Mouse (Mus musculus): ENCODE results near the gene Dpm3. TPM values are rescaled to one million over a fixed set of nuclear protein-coding genes. Genes with fewer than 3 reads are reported as not detected.

The Dpm3 gene
- polyA plus RNA-seq, 1 experiment from 2014 or later = 152 TPM

DNA sequence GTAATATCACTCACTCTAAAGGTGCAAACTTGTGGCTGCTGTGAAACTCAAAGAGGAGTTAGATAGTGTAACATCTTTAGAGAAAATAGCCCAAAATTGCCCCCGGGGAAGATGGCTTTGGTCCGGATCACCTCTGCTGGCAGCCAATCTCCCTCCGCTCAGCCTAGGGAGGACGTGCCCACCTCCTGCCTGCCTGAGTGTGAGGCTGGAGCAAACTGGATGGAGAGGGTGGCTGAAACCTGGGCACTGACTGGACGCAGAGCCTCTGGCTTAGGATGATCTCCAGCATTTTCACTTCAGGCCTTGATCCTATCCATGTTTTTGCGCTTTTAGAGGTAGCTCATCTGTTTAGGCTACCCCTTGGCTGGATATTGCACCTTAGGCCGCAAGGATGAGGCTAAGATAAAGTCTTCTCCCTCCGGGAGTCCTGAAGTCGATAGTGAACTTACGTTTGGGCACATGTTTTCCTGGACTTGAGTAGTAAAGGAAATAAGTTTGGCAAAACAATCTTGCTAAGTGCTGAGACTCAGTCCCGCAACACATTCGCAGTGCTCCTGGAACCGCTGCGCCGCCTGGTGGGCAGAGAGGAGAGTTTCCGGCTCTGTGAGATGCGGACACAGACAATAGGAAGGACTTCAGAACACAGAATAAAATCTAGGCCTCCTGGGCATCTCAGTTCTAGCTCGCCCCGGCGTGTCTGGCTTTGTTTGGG lies 22.6 kb downstream of the Dpm3 start:
- peak overlapping the region; percentile 89 for H3K9ac ChIP-seq (ENCODE audit: low read length)
- H3K4me3 ChIP-seq (ENCODE audit: low read depth, low read length) = peak overlapping the region; percentile 67; the same call in 1 of the 2 replicates
- peak overlapping the region; percentile 91 for H3K4me2 ChIP-seq (replicated peaks; ENCODE audit: low read depth)
- H3K27me3 ChIP-seq (ENCODE audit: control insufficient read depth, insufficient read depth, low read length) = no peaks in the 10 kb centered on the region
- H3K4me1 ChIP-seq (replicated peaks; ENCODE audit: control insufficient read depth, insufficient read depth) = peaks cover 11% of the 10 kb centered on the region; the same call in 1 of the 2 replicates
- DNase-seq (ENCODE audit: low spot score) (peak; percentile 88), ATAC-seq (ENCODE audit: low FRiP score, low TSS enrichment) (no peak)
- WGBS = 13% methylated on average over 20 of the region's 20 CpGs
- no peaks in the 10 kb centered on the region for H3K9me3 ChIP-seq (ENCODE audit: control insufficient read depth, low read length)
- peak overlapping the region; percentile 96 for H3K27ac ChIP-seq (replicated peaks)
- H3K36me3 ChIP-seq (ENCODE audit: control insufficient read depth, insufficient read depth, low read length) = no peaks in the 10 kb centered on the region
- no peak for TF ChIP-seq EP300 (optimal IDR thresholded peaks at IDR 0.05)
- TF ChIP-seq CTCF (IDR thresholded peaks at IDR 0.05; ENCODE audit: low read depth) = peak; percentile 96

GRCm38 (mm10) chr3:89282291-89282643 lies 23.1 kb downstream of the Dpm3 start:
- Histone ChIP-seq H3K27me3 (ENCODE audit: control insufficient read depth, insufficient read depth, low read length) (no peaks in the 10 kb centered on the region), H3K4me3 (ENCODE audit: low read depth, low read length) (no peak overlapping the region), H3K4me1 (replicated peaks; ENCODE audit: control insufficient read depth, insufficient read depth) (peaks cover 7% of the 10 kb centered on the region; the same call in 1 of the 2 replicates), H3K4me2 (replicated peaks; ENCODE audit: low read depth) (no peak overlapping the region), H3K36me3 (ENCODE audit: control insufficient read depth, insufficient read depth, low read length) (no peaks in the 10 kb centered on the region), H3K9me3 (ENCODE audit: control insufficient read depth, low read length) (no peaks in the 10 kb centered on the region), H3K27ac (replicated peaks) (no peak overlapping the region), H3K9ac (ENCODE audit: low read length) (no peak overlapping the region)
- ATAC-seq (ENCODE audit: low FRiP score, low TSS enrichment) = no peak
- 29% methylated on average over 4 of the region's 4 CpGs for WGBS
- TF ChIP-seq EP300 (optimal IDR thresholded peaks at IDR 0.05) = no peak
- TF ChIP-seq CTCF (IDR thresholded peaks at IDR 0.05; ENCODE audit: low read depth) = no peak
- no peak for DNase-seq (ENCODE audit: low spot score)

- TF ChIP-seq CTCF (IDR thresholded peaks at IDR 0.05; ENCODE audit: low read depth) (no peak), EP300 (optimal IDR thresholded peaks at IDR 0.05) (no peak)
- ATAC-seq (ENCODE audit: low FRiP score, low TSS enrichment) = no peak
- Histone ChIP-seq H3K36me3 (ENCODE audit: control insufficient read depth, insufficient read depth, low read length) (no peaks in the 10 kb centered on the region), H3K4me3 (ENCODE audit: low read depth, low read length) (no peak overlapping the region), H3K27ac (replicated peaks) (no peak overlapping the region), H3K4me2 (replicated peaks; ENCODE audit: low read depth) (no peak overlapping the region), H3K4me1 (replicated peaks; ENCODE audit: control insufficient read depth, insufficient read depth) (0 out of 2 replicates have a peak, but pooled peaks cover 4% of the 10 kb centered on the region), H3K9ac (ENCODE audit: low read length) (no peak overlapping the region), H3K27me3 (ENCODE audit: control insufficient read depth, insufficient read depth, low read length) (no peaks in the 10 kb centered on the region), H3K9me3 (ENCODE audit: control insufficient read depth, low read length) (no peaks in the 10 kb centered on the region)
- DNase-seq (ENCODE audit: low spot score) = no peak
- 80% methylated on average over 3 of the region's 3 CpGs for WGBS
These were observed 25.1 kb downstream of the Dpm3 start for GRCm38 (mm10) chr3:89284261-89284660.

- 0 out of 2 replicates have a peak, but pooled peaks cover 4% of the 10 kb centered on the region for H3K4me1 ChIP-seq (replicated peaks; ENCODE audit: control insufficient read depth, insufficient read depth)
- H3K27me3 ChIP-seq (ENCODE audit: control insufficient read depth, insufficient read depth, low read length) = no peaks in the 10 kb centered on the region
- 37% methylated on average over 2 of the region's 2 CpGs for WGBS
- TF ChIP-seq CTCF (IDR thresholded peaks at IDR 0.05; ENCODE audit: low read depth) (no peak), EP300 (optimal IDR thresholded peaks at IDR 0.05) (no peak)
- H3K4me2 ChIP-seq (replicated peaks; ENCODE audit: low read depth) = no peak overlapping the region
- H3K4me3 ChIP-seq (ENCODE audit: low read depth, low read length) = no peak overlapping the region
- ATAC-seq (ENCODE audit: low FRiP score, low TSS enrichment) = no peak
- DNase-seq (ENCODE audit: low spot score) = no peak
- H3K9me3 ChIP-seq (ENCODE audit: control insufficient read depth, low read length) = no peaks in the 10 kb centered on the region
- no peak overlapping the region for H3K9ac ChIP-seq (ENCODE audit: low read length)
- no peak overlapping the region for H3K27ac ChIP-seq (replicated peaks)
- no peaks in the 10 kb centered on the region for H3K36me3 ChIP-seq (ENCODE audit: control insufficient read depth, insufficient read depth, low read length)
These were observed 26.4 kb downstream of the Dpm3 start for GRCm38 (mm10) chr3:89285526-89285925.

DNA sequence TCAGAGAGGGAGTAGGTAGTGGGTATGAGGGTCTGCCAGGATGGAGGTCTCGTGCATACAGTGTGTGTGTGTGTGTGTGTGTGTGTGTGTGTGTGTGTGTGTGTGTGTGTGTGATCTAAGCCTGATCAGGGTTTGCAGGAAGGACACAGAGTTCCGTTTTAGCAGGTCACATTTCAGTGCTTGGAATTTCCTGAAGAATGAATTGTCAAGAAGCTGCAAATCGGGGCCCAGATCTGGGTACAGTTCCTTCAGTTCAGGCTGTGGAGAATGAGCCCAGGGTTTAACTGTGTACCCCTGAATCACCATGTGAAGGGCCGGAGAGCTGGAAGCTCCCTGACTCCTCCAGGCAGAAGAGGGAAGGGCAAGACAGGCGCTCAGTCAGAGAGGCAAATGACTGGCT lies 28.1 kb downstream of the Dpm3 start:
- H3K9ac ChIP-seq (ENCODE audit: low read length) = no peak overlapping the region
- H3K4me3 ChIP-seq (ENCODE audit: low read depth, low read length) = no peak overlapping the region
- no peaks in the 10 kb centered on the region for H3K27me3 ChIP-seq (ENCODE audit: control insufficient read depth, insufficient read depth, low read length)
- H3K36me3 ChIP-seq (ENCODE audit: control insufficient read depth, insufficient read depth, low read length) = no peaks in the 10 kb centered on the region
- no peak for TF ChIP-seq CTCF (IDR thresholded peaks at IDR 0.05; ENCODE audit: low read depth)
- WGBS = 49% methylated on average over 5 of the region's 5 CpGs
- no peak overlapping the region for H3K4me2 ChIP-seq (replicated peaks; ENCODE audit: low read depth)
- no peak overlapping the region for H3K27ac ChIP-seq (replicated peaks)
- no peak for ATAC-seq (ENCODE audit: low FRiP score, low TSS enrichment)
- no peaks in the 10 kb centered on the region for H3K4me1 ChIP-seq (replicated peaks; ENCODE audit: control insufficient read depth, insufficient read depth)
- no peaks in the 10 kb centered on the region for H3K9me3 ChIP-seq (ENCODE audit: control insufficient read depth, low read length)
- no peak for DNase-seq (ENCODE audit: low spot score)

DNA sequence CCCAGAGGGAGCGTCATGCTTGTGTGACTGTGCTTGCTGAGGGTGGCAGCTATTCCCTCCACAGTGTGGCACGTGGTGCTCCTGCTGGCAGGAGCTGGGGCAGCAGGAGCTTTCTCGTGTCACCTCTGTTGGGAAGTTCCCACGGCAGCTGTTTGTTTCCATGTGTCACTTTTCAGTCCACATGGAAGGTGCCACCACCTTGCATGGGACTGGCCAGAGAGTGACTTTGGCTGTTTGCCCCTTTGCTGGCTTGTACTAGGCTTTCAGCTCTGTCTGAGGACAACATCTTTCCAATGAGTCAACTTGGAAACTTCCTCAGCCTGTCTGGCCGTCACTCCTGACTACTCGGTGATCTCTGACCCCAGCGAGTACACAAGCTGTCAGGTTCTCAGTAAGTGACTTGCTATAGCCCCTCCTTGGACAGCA lies 29.4 kb downstream of the Dpm3 start:
- no peak overlapping the region for H3K4me3 ChIP-seq (ENCODE audit: low read depth, low read length)
- ATAC-seq (ENCODE audit: low FRiP score, low TSS enrichment) (peak; percentile 64), DNase-seq (ENCODE audit: low spot score) (peak; percentile 60)
- no peak overlapping the region for H3K9ac ChIP-seq (ENCODE audit: low read length)
- H3K36me3 ChIP-seq (ENCODE audit: control insufficient read depth, insufficient read depth, low read length) = no peaks in the 10 kb centered on the region
- 26% methylated on average over 7 of the region's 7 CpGs for WGBS
- no peak overlapping the region for H3K27ac ChIP-seq (replicated peaks)
- TF ChIP-seq CTCF (IDR thresholded peaks at IDR 0.05; ENCODE audit: low read depth) = peak; percentile 36
- no peak for TF ChIP-seq EP300 (optimal IDR thresholded peaks at IDR 0.05)
- H3K27me3 ChIP-seq (ENCODE audit: control insufficient read depth, insufficient read depth, low read length) = no peaks in the 10 kb centered on the region
- no peaks in the 10 kb centered on the region for H3K9me3 ChIP-seq (ENCODE audit: control insufficient read depth, low read length)
- H3K4me1 ChIP-seq (replicated peaks; ENCODE audit: control insufficient read depth, insufficient read depth) = no peaks in the 10 kb centered on the region
- no peak overlapping the region for H3K4me2 ChIP-seq (replicated peaks; ENCODE audit: low read depth)
